Mouse (Mus musculus) liver, embryonic 12.5 days (tissue): ENCODE data around the gene Sytl1. TPM values are rescaled to one million over a fixed set of nuclear protein-coding genes. Genes with fewer than 3 reads are reported as not detected.

Source experiments
- ATAC-seq: fragments of 200-750 bp; cut with Nextera tagmentation; 2 replicates; pipeline ENCODE4 v1.8.0; 2017; ENCODE audit warnings: moderate number of reproducible peaks, mild to moderate bottlenecking, moderate library complexity
- H3K27ac ChIP-seq: fragments of 300-500 bp; sonication (generic); 2 replicates; pipeline ENCODE4 v1.5.1; 2016; ENCODE audit warnings: mild to moderate bottlenecking
- H3K27me3 ChIP-seq: fragments of 300-500 bp; sonication (generic); replicated peaks from 2 replicates; pipeline ENCODE4 v1.6.1; 2016; ENCODE audit warnings: mild to moderate bottlenecking, moderate library complexity
- H3K36me3 ChIP-seq: fragments of 300-500 bp; sonication (generic); 2 replicates; pipeline ENCODE4 v1.6.1; 2016; ENCODE audit warnings: mild to moderate bottlenecking, moderate library complexity
- H3K4me1 ChIP-seq: fragments of 300-500 bp; sonication (generic); 2 replicates; pipeline ENCODE4 v1.6.1; 2016
- H3K4me2 ChIP-seq: fragments of 300-500 bp; sonication (generic); 2 replicates; pipeline ENCODE4 v1.6.1; 2016; ENCODE audit warnings: mild to moderate bottlenecking, moderate library complexity
- H3K4me3 ChIP-seq: fragments of 300-500 bp; sonication (generic); 2 replicates; pipeline ENCODE4 v1.5.1; 2016; ENCODE audit warnings: mild to moderate bottlenecking, moderate library complexity
- H3K9ac ChIP-seq: fragments of 300-500 bp; sonication (generic); 2 replicates; pipeline ENCODE4 v1.6.1; 2016; ENCODE audit warnings: mild to moderate bottlenecking, moderate library complexity
- H3K9me3 ChIP-seq: fragments of 300-500 bp; sonication (generic); replicated peaks from 2 replicates; pipeline ENCODE4 v1.6.1; 2016; ENCODE audit warnings: mild to moderate bottlenecking, moderate library complexity
- WGBS: fragments of 180-500 bp; shearing (Covaris S2); methylation state at CpG from one replicate; pipeline ENCODE4 v1.1.7; 2016; ENCODE audit not compliant: insufficient replicate concordance; 5-methylcytosine and 5-hydroxymethylcytosine counted together
- polyA plus RNA-seq: library from polyadenylated mRNA; unstranded; fragments of >200 nt; fragmentation: Nextera tagmentation; extraction: Ambion mirVana; gene quantifications from 2 replicates; pipeline ENCODE4 v1.2.1, GENCODE M21; 2016

Sytl1 gene
- polyA plus RNA-seq, 1 experiment from 2014 or later: 0.46 TPM

DNA sequence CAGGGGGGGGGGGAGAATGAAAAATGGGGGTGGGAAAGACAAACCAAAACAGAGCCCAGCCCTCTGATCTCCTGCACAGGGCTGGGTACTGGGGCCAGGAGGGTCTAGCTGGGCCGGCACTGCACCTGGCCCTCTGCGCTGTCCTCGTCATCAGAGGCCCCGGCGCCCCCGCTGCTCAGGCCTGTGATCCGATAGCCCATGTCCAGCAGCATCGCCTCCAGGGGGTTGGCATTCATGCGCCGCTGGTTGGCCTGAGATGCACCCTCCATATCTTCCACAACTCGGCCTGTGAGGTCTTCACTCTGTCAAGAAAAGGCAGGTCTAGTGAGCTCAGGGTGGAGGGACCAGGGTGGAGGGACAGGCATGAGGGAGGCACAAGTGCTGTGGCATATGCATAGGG, 31.2 kb upstream of the Sytl1 start:
- Histone ChIP-seq H3K36me3 (peaks cover 42% of the 10 kb centered on the region), H3K4me1 (peaks cover 20% of the 10 kb centered on the region), H3K4me3 (no peak overlapping the region), H3K4me2 (no peak overlapping the region), H3K27me3 (peaks cover 10% of the 10 kb centered on the region; the same call in 1 of the 2 replicates), H3K9me3 (no peaks in the 10 kb centered on the region), H3K9ac (no peak overlapping the region), H3K27ac (no peak overlapping the region)
- WGBS: 75% methylated on average over 11 of the region's 11 CpGs
- ATAC-seq: no peak

DNA sequence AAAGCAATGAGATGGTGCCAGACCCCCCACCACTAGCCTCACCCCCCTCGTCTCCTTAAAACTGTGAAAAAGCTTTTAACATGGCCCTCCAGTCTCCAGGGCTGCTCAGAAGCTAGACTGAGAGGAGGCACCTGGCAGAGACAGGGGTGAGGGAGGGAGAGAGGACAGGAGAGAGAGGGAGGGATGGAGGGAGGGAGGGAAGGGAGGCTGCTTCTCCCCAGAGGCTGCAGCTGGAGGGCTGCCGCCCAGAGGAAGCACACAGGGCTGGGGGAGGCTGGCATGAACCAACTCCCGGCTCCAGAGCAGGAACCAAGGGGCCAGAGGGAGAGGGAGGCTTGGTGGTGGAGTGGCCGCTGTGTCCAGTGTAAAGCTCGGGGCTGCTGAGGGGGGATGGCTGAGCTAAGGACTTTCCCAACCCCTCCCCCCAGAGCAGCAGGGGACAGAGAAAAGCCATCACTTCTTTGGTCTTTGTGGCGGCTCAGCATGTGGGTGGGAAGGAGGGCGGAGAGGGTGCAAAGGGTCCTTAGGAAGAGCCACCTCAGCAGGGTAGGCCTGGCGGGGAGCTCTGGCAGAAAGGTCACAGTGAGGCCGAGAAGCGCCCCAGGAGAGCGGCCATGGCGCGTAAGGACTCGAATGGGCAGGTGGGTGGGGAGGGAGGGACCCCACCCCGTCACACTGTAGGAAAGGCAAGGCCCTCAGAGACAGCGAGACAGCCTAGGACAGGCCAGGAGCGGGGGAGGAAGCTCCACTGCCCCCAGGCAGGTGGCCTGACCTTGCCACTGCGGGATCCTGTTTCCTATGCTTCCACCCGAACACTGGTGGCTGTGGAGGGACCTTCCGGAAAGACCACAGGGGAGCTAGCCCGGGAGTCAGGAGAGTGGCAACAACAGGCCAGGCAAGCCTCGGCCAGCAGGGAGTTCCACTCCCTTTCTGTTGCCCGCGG, 30.3 kb upstream of the Sytl1 start:
- no peaks in the 10 kb centered on the region for H3K9me3 ChIP-seq
- peaks cover 20% of the 10 kb centered on the region for H3K4me1 ChIP-seq
- H3K27me3 ChIP-seq: peaks cover 4% of the 10 kb centered on the region; the same call in 1 of the 2 replicates
- no peak for ATAC-seq
- H3K36me3 ChIP-seq: peaks cover 42% of the 10 kb centered on the region
- H3K4me2 ChIP-seq: no peak overlapping the region
- no peak overlapping the region for H3K27ac ChIP-seq
- H3K4me3 ChIP-seq: no peak overlapping the region
- 60% methylated on average over 24 of the region's 24 CpGs for WGBS
- H3K9ac ChIP-seq: 0 out of 2 replicates have a peak overlapping the region, but pooled peaks have one; percentile 8

GRCm38 (mm10) chr4:133292405-133292804, 29.5 kb upstream of the Sytl1 start:
- H3K36me3 ChIP-seq: peaks cover 42% of the 10 kb centered on the region
- no peak overlapping the region for H3K4me3 ChIP-seq
- peaks cover 4% of the 10 kb centered on the region for H3K27me3 ChIP-seq
- no peaks in the 10 kb centered on the region for H3K9me3 ChIP-seq
- no peak for ATAC-seq
- 79% methylated on average over 4 of the region's 4 CpGs for WGBS
- no peak overlapping the region for H3K27ac ChIP-seq
- no peak overlapping the region for H3K9ac ChIP-seq
- no peak overlapping the region for H3K4me2 ChIP-seq
- peaks cover 26% of the 10 kb centered on the region for H3K4me1 ChIP-seq

- no peak overlapping the region for H3K27ac ChIP-seq
- peak; percentile 65; the same call in 1 of the 2 replicates for ATAC-seq
- 56% methylated on average over 1 of the region's 1 CpGs for WGBS
Observed at GRCm38 (mm10) chr4:133291255-133291654, 28.3 kb upstream of the Sytl1 start.

GRCm38 (mm10) chr4:133286476-133287077, 23.7 kb upstream of the Sytl1 start:
- no peaks in the 10 kb centered on the region; the same call in 1 of the 2 replicates for H3K27me3 ChIP-seq
- ATAC-seq: no peak
- H3K9ac ChIP-seq: no peak overlapping the region
- peak overlapping the region; percentile 42 for H3K4me2 ChIP-seq
- no peak overlapping the region for H3K27ac ChIP-seq
- H3K4me3 ChIP-seq: no peak overlapping the region
- 48% methylated on average over 4 of the region's 4 CpGs for WGBS
- no peaks in the 10 kb centered on the region for H3K36me3 ChIP-seq
- H3K9me3 ChIP-seq: no peaks in the 10 kb centered on the region
- peaks cover 66% of the 10 kb centered on the region for H3K4me1 ChIP-seq

More at GRCm38 (mm10) chr4:133291255-133291654, 28.3 kb upstream of the Sytl1 start:
- no peak overlapping the region for H3K4me3 ChIP-seq
- H3K9me3 ChIP-seq: no peaks in the 10 kb centered on the region
- H3K4me1 ChIP-seq: peaks cover 38% of the 10 kb centered on the region
- H3K27me3 ChIP-seq: peaks cover 4% of the 10 kb centered on the region
- H3K9ac ChIP-seq: no peak overlapping the region
- H3K4me2 ChIP-seq: no peak overlapping the region
- H3K36me3 ChIP-seq: peaks cover 31% of the 10 kb centered on the region

GRCm38 (mm10) chr4:133285950-133286349, 23.0 kb upstream of the Sytl1 start:
- Histone ChIP-seq H3K4me1 (peaks cover 66% of the 10 kb centered on the region), H3K27me3 (no peaks in the 10 kb centered on the region; the same call in 1 of the 2 replicates), H3K27ac (peak overlapping the region; percentile 79), H3K9me3 (no peaks in the 10 kb centered on the region), H3K4me3 (no peak overlapping the region), H3K9ac (peak overlapping the region; percentile 2; the same call in 1 of the 2 replicates), H3K36me3 (no peaks in the 10 kb centered on the region), H3K4me2 (peak overlapping the region; percentile 42)
- WGBS: 12% methylated on average over 5 of the region's 5 CpGs
- peak; percentile 91 for ATAC-seq

DNA sequence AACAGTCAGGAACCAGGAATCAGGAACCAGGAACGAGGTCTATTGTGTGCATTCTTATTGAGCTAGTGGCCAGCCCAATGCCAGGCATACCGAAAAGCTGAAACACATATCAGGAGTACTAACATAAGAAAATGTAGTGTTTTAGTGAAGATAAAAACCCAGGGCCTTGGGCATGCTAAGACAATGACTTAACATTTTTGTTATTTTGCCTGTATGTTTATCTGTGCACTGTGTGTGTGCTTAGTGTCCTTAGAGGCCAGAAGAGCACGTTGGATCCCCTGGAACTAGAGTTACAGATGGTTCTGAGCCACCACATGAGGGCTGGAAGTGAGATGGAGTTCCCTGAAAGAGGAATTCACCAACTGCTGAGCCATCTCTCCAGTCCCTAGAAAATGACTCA, 22.4 kb upstream of the Sytl1 start:
- 29% methylated on average over 3 of the region's 3 CpGs for WGBS
- peak overlapping the region; percentile 79 for H3K27ac ChIP-seq

DNA sequence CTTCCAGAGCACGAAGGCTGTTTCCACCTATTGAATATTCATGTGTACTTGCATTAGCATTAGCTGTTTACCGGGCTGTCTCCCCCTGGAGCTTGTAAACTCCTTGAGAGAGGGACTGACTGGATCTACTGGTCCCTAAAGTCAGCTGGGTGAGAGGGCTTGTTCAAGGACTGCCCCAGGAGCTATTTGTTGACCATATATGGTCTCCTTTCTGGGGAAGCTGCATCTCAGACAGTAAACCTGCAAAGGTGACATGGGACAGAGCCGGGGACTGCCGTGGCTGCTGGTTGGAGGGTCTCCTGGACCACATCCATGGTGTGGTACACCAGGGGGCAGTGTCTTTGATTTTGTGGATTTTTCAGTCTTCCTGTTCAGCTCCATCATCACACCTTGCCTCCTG, 19.7 kb upstream of the Sytl1 start:
- Histone ChIP-seq H3K27ac (no peak overlapping the region), H3K9me3 (no peaks in the 10 kb centered on the region), H3K36me3 (no peaks in the 10 kb centered on the region), H3K4me2 (no peak overlapping the region), H3K27me3 (no peaks in the 10 kb centered on the region), H3K4me1 (peaks cover 75% of the 10 kb centered on the region), H3K9ac (no peak overlapping the region), H3K4me3 (no peak overlapping the region)
- WGBS: 39% methylated on average over 4 of the region's 4 CpGs
- no peak for ATAC-seq

More for the DNA sequence above, 22.4 kb upstream of the Sytl1 start:
- H3K4me3 ChIP-seq: no peak overlapping the region
- H3K9me3 ChIP-seq: no peaks in the 10 kb centered on the region
- H3K4me2 ChIP-seq: peak overlapping the region; percentile 42
- no peaks in the 10 kb centered on the region; the same call in 1 of the 2 replicates for H3K27me3 ChIP-seq
- peaks cover 66% of the 10 kb centered on the region for H3K4me1 ChIP-seq
- peak; percentile 76 for ATAC-seq
- no peaks in the 10 kb centered on the region for H3K36me3 ChIP-seq
- peak overlapping the region; percentile 2; the same call in 1 of the 2 replicates for H3K9ac ChIP-seq

- no peak overlapping the region for H3K27ac ChIP-seq
- WGBS: 37% methylated on average over 5 of the region's 5 CpGs
- peaks cover 69% of the 10 kb centered on the region for H3K4me1 ChIP-seq
Observed at GRCm38 (mm10) chr4:133281951-133282481, 19.1 kb upstream of the Sytl1 start.

GRCm38 (mm10) chr4:133281513-133281912, 18.6 kb upstream of the Sytl1 start:
- no peak overlapping the region for H3K4me3 ChIP-seq
- ATAC-seq: no peak
- no peak overlapping the region for H3K4me2 ChIP-seq
- H3K9me3 ChIP-seq: no peaks in the 10 kb centered on the region
- no peaks in the 10 kb centered on the region for H3K27me3 ChIP-seq
- H3K27ac ChIP-seq: no peak overlapping the region
- 40% methylated on average over 7 of the region's 7 CpGs for WGBS
- H3K9ac ChIP-seq: no peak overlapping the region
- H3K36me3 ChIP-seq: no peaks in the 10 kb centered on the region
- peaks cover 69% of the 10 kb centered on the region for H3K4me1 ChIP-seq

More at GRCm38 (mm10) chr4:133281951-133282481, 19.1 kb upstream of the Sytl1 start:
- no peak overlapping the region for H3K4me2 ChIP-seq
- no peak overlapping the region for H3K4me3 ChIP-seq
- H3K9me3 ChIP-seq: no peaks in the 10 kb centered on the region
- H3K9ac ChIP-seq: no peak overlapping the region
- ATAC-seq: no peak
- no peaks in the 10 kb centered on the region for H3K36me3 ChIP-seq
- H3K27me3 ChIP-seq: no peaks in the 10 kb centered on the region

- peaks cover 57% of the 10 kb centered on the region for H3K4me1 ChIP-seq
- peak overlapping the region; percentile 95 for H3K4me3 ChIP-seq
- no peaks in the 10 kb centered on the region for H3K9me3 ChIP-seq
- peaks cover 18% of the 10 kb centered on the region for H3K36me3 ChIP-seq
- WGBS: 77% methylated on average over 3 of the region's 3 CpGs
- peak overlapping the region; percentile 91 for H3K27ac ChIP-seq
- no peak for ATAC-seq
- H3K9ac ChIP-seq: peak overlapping the region; percentile 90; the same call in 1 of the 2 replicates
- no peaks in the 10 kb centered on the region for H3K27me3 ChIP-seq
- H3K4me2 ChIP-seq: peak overlapping the region; percentile 81
Observed at GRCm38 (mm10) chr4:133278482-133278881, 15.6 kb upstream of the Sytl1 start.
